Mouse (Mus musculus) kidney, embryonic 15.5 days (tissue): ENCODE data around the gene Tuba1c. TPM values are rescaled to one million over a fixed set of nuclear protein-coding genes. Genes with fewer than 3 reads are reported as not detected.
"Not testable (repeated sequence)": the region's sequence is repeated elsewhere in the genome, so short reads cannot be mapped to it uniquely, and the experiment has no call there.

Experiments used
- ATAC-seq: fragments of 200-750 bp; cut with Nextera tagmentation; replicated peaks from 2 replicates; pipeline ENCODE4 v1.8.0; 2017; ENCODE audit warnings: moderate TSS enrichment; ENCODE audit not compliant: low FRiP score
- H3K27ac ChIP-seq: fragments of 300-500 bp; sonication (generic); 2 replicates; pipeline ENCODE4 v1.5.1; 2015; ENCODE audit warnings: mild to moderate bottlenecking, inconsistent platforms
- H3K27me3 ChIP-seq: fragments of 300-500 bp; sonication (generic); 2 replicates; pipeline ENCODE4 v1.6.1; 2015; ENCODE audit warnings: inconsistent platforms
- H3K36me3 ChIP-seq: fragments of 300-500 bp; sonication (generic); 2 replicates; pipeline ENCODE4 v1.6.1; 2015; ENCODE audit warnings: inconsistent platforms
- H3K4me1 ChIP-seq: fragments of 300-500 bp; sonication (generic); 2 replicates; pipeline ENCODE4 v1.6.1; 2015; ENCODE audit warnings: inconsistent platforms
- H3K4me2 ChIP-seq: fragments of 300-500 bp; sonication (generic); 2 replicates; pipeline ENCODE4 v1.6.1; 2015; ENCODE audit warnings: moderate library complexity, mild to moderate bottlenecking, inconsistent platforms
- H3K4me3 ChIP-seq: fragments of 300-500 bp; sonication (generic); replicated peaks from 2 replicates; pipeline ENCODE4 v1.5.1; 2015; ENCODE audit warnings: mild to moderate bottlenecking, inconsistent platforms
- H3K9ac ChIP-seq: fragments of 300-500 bp; sonication (generic); 2 replicates; pipeline ENCODE4 v1.6.1; 2015; ENCODE audit warnings: mild to moderate bottlenecking, inconsistent platforms
- H3K9me3 ChIP-seq: fragments of 300-500 bp; sonication (generic); replicated peaks from 2 replicates; pipeline ENCODE4 v1.6.1; 2016; ENCODE audit warnings: inconsistent platforms
- WGBS: fragments of 180-500 bp; shearing (Covaris S2); methylation state at CpG from one replicate; pipeline ENCODE4 v1.1.7; 2015; ENCODE audit warnings: mixed read lengths; 5-methylcytosine and 5-hydroxymethylcytosine counted together
- polyA plus RNA-seq: library from polyadenylated mRNA; unstranded; fragments of >200 nt; fragmentation: Nextera tagmentation; extraction: Ambion mirVana; gene quantifications from 2 replicates; pipeline ENCODE4 v1.2.1, GENCODE M21; 2015

Gene Tuba1c
- polyA plus RNA-seq, 1 experiment from 2014 or later, result 185 TPM

- Histone ChIP-seq H3K27me3 (no peaks in the 10 kb centered on the region), H3K9me3 (no peaks in the 10 kb centered on the region), H3K4me2 (no peak overlapping the region), H3K4me3 (no peak overlapping the region), H3K9ac (no peak overlapping the region), H3K27ac (peak overlapping the region; percentile 66), H3K4me1 (peaks cover 46% of the 10 kb centered on the region), H3K36me3 (peaks cover 38% of the 10 kb centered on the region)
- 63% methylated on average over 4 of the region's 4 CpGs for WGBS
- ATAC-seq, result peak; percentile 73
Observed at GRCm38 (mm10) chr15:99035431-99035830, 5.7 kb downstream of the Tuba1c start.

DNA sequence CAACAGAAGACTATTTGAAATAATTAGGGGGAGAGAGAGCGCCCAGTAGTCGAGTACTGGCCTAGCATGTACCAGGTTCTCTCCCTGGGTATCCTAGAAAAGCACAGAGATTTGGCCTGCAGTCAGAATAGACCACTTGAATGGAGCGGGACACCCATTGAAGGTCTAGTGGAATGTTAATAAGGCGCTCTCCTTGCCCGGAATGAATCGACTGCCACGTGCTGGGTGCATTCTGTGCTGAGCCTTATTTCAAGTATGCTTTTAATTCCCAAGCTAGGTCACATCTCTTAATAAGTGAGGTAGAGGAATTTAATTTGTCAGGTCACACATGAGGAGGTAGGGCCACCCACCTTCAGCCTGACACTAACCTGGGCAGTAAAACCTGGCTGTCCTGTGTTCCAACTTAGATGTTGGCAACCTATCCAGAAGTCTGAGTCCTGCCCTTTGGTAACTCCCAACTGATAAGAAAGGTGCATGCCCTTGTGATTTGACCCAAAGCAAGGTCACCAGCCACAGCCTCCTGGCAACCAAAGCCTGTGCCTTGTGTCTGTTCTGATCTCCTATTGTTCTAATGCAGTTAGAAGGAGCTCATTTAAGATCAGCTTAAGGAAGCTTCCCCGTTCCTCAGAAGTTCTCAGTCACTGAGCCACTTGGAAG, 6.7 kb downstream of the Tuba1c start:
- Histone ChIP-seq H3K36me3 (peaks cover 38% of the 10 kb centered on the region), H3K27ac (no peak overlapping the region), H3K9me3 (no peaks in the 10 kb centered on the region), H3K4me3 (no peak overlapping the region), H3K4me1 (peaks cover 46% of the 10 kb centered on the region), H3K4me2 (no peak overlapping the region), H3K27me3 (no peaks in the 10 kb centered on the region), H3K9ac (no peak overlapping the region)
- 92% methylated on average over 8 of the region's 8 CpGs for WGBS
- ATAC-seq, result no peak

DNA sequence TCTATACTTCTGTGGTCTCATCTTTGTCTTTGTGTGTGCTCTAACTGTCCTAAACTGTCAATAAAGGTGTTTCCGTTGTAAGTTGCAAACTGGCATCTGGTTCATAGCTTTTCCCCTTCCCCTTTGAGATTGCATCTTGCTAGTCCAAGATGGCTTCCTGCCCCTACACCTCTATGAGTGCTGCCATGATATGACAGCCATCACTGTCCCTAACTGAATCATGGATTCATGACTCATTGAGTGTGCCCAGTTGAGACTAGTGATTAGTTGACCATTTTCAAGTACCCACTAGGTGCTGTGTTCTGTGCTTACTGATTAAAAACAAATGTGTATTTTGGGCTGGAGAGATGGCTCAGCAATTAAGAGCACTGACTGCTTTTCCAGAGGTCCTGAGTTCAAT, 8.3 kb downstream of the Tuba1c start:
- H3K4me1 ChIP-seq, result peaks cover 40% of the 10 kb centered on the region
- H3K27me3 ChIP-seq, result no peaks in the 10 kb centered on the region
- 97% methylated on average over 1 of the region's 1 CpGs for WGBS
- H3K4me3 ChIP-seq, result no peak overlapping the region
- H3K9me3 ChIP-seq, result no peaks in the 10 kb centered on the region
- no peak overlapping the region for H3K9ac ChIP-seq
- no peak overlapping the region for H3K27ac ChIP-seq
- ATAC-seq, result no peak
- H3K36me3 ChIP-seq, result peaks cover 38% of the 10 kb centered on the region
- no peak overlapping the region for H3K4me2 ChIP-seq

GRCm38 (mm10) chr15:99038797-99039196, 9.1 kb downstream of the Tuba1c start:
- no peaks in the 10 kb centered on the region for H3K9me3 ChIP-seq
- peaks cover 32% of the 10 kb centered on the region for H3K4me1 ChIP-seq
- H3K4me3 ChIP-seq, result no peak overlapping the region
- H3K36me3 ChIP-seq, result peaks cover 38% of the 10 kb centered on the region
- no peak overlapping the region for H3K9ac ChIP-seq
- ATAC-seq, result no peak
- H3K4me2 ChIP-seq, result no peak overlapping the region
- WGBS, result 92% methylated on average over 5 of the region's 5 CpGs
- no peak overlapping the region for H3K27ac ChIP-seq
- no peaks in the 10 kb centered on the region for H3K27me3 ChIP-seq

DNA sequence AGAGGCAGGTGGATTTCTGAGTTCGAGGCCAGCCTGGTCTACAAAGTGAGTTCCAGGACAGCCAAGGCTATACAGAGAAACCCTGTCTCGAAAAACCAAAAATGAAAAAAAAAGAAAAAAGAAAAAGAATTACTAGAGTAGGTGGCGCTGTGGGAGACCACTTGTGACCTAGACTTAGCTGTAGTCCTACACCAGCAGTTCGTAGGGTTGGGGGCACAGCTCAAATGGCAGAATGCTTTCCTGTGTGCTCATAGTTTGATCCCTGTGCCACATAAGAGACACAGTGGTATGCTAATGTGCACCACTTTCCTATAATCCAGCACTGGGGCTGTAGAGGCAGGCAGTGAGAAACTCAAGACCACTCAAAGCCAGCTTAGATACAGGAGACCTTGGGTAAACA, 9.6 kb downstream of the Tuba1c start:
- Histone ChIP-seq H3K36me3 (peaks cover 38% of the 10 kb centered on the region), H3K27ac (no peak overlapping the region), H3K27me3 (no peaks in the 10 kb centered on the region), H3K9me3 (no peaks in the 10 kb centered on the region), H3K9ac (no peak overlapping the region), H3K4me2 (no peak overlapping the region), H3K4me3 (no peak overlapping the region), H3K4me1 (peaks cover 32% of the 10 kb centered on the region)
- 79% methylated on average over 4 of the region's 4 CpGs for whole genome bisulfite sequencing
- ATAC-seq, result no peak

DNA sequence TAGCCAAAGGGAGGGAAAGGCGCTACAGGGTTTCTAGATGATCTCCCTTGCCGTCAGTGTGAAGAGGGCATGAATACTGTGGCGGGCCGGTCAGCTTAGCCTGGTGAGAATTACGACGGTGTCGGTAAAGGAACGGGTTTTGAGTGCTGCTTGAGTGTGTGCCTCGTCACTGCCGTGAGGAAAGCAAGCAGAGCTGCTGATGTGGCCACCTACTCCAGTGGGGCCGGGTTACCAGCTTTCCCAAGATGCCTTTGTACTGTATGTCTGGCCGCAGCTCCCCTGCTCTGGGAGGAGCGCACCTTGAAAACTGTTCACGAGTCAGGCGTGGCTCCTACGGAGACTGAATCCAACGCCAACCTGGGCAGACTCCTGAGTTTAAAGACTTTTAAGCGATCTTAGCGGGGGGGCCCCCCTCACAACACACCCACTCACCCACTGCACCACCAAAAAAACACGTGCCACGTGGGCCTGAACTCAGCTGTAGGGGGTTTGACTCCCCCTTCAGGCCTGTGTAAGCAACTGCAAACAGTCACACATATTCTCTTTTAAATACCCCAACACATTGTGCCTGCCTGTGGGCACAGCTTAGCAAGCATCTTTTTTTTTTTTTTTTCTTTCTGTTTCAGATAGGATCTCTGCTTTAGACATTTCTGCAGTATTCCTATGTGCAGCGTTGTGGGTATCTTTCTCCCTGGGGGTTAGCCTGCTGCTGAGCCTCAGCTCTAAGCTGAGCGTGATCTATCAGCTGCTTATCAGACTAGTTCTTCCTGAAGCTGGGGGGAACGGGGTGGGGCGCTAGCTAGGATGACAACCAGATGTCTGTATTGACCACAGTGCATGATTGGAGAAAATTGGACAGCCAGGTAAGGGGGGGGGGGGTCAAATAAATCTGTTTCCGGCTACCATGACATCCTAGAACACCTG, 10.6 kb downstream of the Tuba1c start:
- Histone ChIP-seq H3K9me3 (no peaks in the 10 kb centered on the region), H3K9ac (no peak overlapping the region), H3K4me1 (peaks cover 25% of the 10 kb centered on the region), H3K4me3 (no peak overlapping the region), H3K4me2 (peak overlapping the region; percentile 45; the same call in 1 of the 2 replicates), H3K27ac (no peak overlapping the region), H3K27me3 (no peaks in the 10 kb centered on the region), H3K36me3 (peaks cover 29% of the 10 kb centered on the region)
- WGBS, result 61% methylated on average over 26 of the region's 26 CpGs
- ATAC-seq, result no peak

DNA sequence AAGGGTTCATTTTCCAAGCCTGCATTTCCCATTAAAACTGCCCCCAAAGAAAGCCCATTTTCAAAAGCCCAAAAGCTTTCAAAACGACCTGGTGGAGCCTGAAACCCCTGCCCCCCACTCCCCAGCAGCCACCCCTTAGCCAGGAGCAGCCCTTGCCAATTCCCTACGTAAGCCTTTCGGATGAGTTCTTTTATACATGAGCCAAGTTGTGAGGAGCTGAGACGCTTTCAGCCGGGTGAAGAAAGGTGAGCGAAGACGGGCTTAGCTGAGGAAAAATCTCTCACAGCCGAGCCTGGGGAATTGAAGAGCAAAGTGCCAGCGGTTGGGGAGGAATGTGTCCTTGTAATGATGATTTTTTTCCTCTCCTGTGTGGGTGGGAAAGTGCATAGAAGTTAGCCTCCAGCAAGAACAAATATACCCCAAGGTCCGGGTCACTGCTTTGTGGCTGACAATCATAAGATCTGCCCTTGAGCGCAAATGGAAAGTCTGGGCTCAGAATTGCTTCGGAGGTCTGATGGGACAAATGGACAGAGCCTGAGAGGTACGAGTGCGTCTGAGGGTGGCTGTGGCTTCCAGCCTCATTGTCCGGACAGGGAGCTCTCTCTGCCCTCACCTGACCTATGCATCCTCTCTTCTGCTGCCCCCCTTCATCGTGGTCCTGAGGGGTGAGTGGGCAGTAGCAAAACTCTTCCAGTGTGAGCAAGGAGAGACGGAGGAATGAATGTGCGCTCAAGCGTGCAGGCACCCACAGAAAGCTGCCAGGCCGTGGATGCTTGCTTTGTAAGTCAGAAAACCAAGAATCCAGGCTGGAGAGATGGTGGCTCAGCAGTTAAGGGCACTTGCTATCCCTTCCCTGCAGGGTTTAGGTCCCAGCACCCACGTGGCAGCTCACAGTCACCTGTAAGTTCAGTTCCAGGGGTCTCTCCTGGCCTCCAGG, 11.5 kb downstream of the Tuba1c start:
- 0 out of 2 replicates have a peak overlapping the region, but pooled peaks have one; percentile 9 for H3K9ac ChIP-seq
- peaks cover 24% of the 10 kb centered on the region for H3K4me1 ChIP-seq
- WGBS, result 35% methylated on average over 21 of the region's 21 CpGs
- peaks cover 19% of the 10 kb centered on the region for H3K36me3 ChIP-seq
- H3K4me3 ChIP-seq, result no peak overlapping the region
- no peaks in the 10 kb centered on the region for H3K9me3 ChIP-seq
- peak overlapping the region; percentile 66; the same call in 1 of the 2 replicates for H3K27ac ChIP-seq
- peak overlapping the region; percentile 45 for H3K4me2 ChIP-seq
- no peak for ATAC-seq
- no peaks in the 10 kb centered on the region for H3K27me3 ChIP-seq

- Histone ChIP-seq H3K4me1 (peaks cover 20% of the 10 kb centered on the region), H3K27ac (no peak overlapping the region), H3K4me2 (no peak overlapping the region), H3K36me3 (peaks cover 13% of the 10 kb centered on the region), H3K27me3 (no peaks in the 10 kb centered on the region), H3K9ac (no peak overlapping the region), H3K4me3 (no peak overlapping the region), H3K9me3 (no peaks in the 10 kb centered on the region)
- WGBS, result 77% methylated on average over 5 of the region's 5 CpGs
- no peak for ATAC-seq
Observed at GRCm38 (mm10) chr15:99042334-99042733, 12.6 kb downstream of the Tuba1c start.

DNA sequence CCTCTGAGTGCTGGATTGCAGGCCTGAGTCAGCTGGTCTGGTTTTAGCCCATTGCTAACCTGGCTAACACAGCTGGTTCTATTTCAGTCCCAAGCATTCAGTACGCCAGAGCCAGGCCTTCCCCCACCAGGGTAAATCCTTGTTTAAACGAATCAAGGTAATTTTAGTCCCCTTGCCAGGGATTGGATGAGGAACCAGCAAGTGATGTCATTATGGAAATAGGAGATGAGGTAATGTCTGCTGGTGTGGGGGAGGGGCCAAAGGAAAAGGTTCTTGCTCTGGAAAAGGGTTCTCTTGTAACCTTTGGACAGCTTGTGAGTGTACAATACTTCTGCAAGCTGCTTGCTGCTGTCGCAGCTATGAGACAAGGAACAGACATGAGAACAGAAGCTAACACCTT, 15.2 kb downstream of the Tuba1c start:
- Histone ChIP-seq H3K9me3 (no peaks in the 10 kb centered on the region), H3K27me3 (peaks cover 8% of the 10 kb centered on the region; the same call in 1 of the 2 replicates), H3K4me2 (no peak overlapping the region), H3K4me3 (no peak overlapping the region), H3K36me3 (no peaks in the 10 kb centered on the region), H3K27ac (no peak overlapping the region), H3K9ac (no peak overlapping the region), H3K4me1 (peaks cover 20% of the 10 kb centered on the region)
- 54% methylated on average over 3 of the region's 3 CpGs for WGBS
- ATAC-seq, result no peak

DNA sequence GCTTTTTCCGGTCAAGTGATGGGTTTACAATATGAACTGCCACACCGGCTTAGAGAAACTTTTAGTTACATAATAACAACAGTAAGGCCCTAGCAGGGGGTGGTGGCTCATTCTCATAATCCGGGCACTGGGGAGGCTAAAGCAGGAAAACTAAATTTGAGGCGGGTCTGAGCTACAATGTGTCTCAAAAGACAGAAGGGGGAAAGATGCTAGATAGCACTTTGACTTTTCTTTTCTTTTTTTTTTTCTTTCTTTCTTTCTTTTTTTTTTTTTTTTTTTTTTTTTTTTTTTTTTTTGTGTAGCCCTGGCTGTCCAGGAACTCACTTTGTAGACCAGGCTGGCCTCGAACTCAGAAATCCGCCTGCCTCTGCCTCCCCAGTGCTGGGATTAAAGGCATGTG, 16.0 kb downstream of the Tuba1c start:
- not testable (repeated sequence) for H3K27me3 ChIP-seq, H3K27ac ChIP-seq, H3K36me3 ChIP-seq, H3K9ac ChIP-seq, H3K9me3 ChIP-seq, ATAC-seq, H3K4me2 ChIP-seq, H3K4me3 ChIP-seq
- peaks cover 17% of the 10 kb centered on the region for H3K4me1 ChIP-seq
- 85% methylated on average over 6 of the region's 6 CpGs for WGBS

- peaks cover 40% of the 10 kb centered on the region for H3K27me3 ChIP-seq
- H3K9me3 ChIP-seq, result no peaks in the 10 kb centered on the region
- WGBS, result 34% methylated on average over 13 of the region's 13 CpGs
- ATAC-seq, result no peak
- no peak overlapping the region for H3K27ac ChIP-seq
- no peak overlapping the region for H3K9ac ChIP-seq
- no peak overlapping the region for H3K4me3 ChIP-seq
- no peak overlapping the region for H3K4me2 ChIP-seq
- H3K36me3 ChIP-seq, result no peaks in the 10 kb centered on the region
- peaks cover 14% of the 10 kb centered on the region for H3K4me1 ChIP-seq
Observed at GRCm38 (mm10) chr15:99049473-99050253, 20.0 kb downstream of the Tuba1c start.
